16 mouse cellular contexts compared by ENCODE assay signal in the genomic region with DNA sequence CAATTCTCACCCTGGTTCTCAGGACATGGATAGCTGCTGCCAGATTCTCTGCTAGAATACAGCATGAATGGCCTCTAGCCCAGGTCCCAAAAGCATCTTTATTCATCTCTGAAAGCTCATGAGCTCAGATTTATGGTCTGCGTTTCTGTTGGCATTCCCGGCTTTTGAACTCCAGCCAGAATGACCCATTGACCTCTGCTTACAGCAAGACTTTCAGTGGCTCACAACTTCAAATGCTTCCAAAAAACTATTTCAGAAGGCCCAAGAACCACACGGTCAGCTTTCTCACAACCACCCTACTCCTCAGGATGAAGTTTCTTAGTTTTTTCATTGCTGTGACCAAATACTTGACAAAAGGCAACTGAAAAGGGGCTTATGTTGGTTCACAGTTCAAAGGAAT.
DNase-seq lines count a peak whose midpoint lies in the region; ATAC-seq lines count a peak whose summit lies in the region.
"Had no signal": no experiment of that assay in that cellular context is flagged by ENCODE, and none has a peak within 500 bp of the region (broad histone marks: within the 10 kb centered on the region; RNA-seq: fewer than 3 reads in every experiment).

No protein-coding gene starts in this region.

- peak; percentile 13 for DNase-seq in heart, postnatal 4 days
- DNase-seq in ovary, postnatal 36 days (ENCODE audit: low spot score): peak; percentile 33
- DNase-seq in ovary, adult 18-20 months (ENCODE audit: low spot score): no peak
- DNase-seq in embryo, embryonic 11 days: peak; percentile 58
- DNase-seq in left cerebral cortex, adult 18-20 months (ENCODE audit: low spot score in 2 of 2): no peak
- no peak for DNase-seq in spleen, postnatal 14 days (ENCODE audit: low spot score in 2 of 2)
- no peak for DNase-seq in cerebellum, adult 9-10 months
- DNase-seq: gastrocnemius, postnatal 36 days; right cerebral cortex, adult 18-20 months; thymus, adult 2 months had no signal

- no peak overlapping the region for H3K4me3 ChIP-seq in heart, embryonic 12.5 days
- H3K4me3 ChIP-seq: limb, embryonic 12.5 days; lung, embryonic 15.5 days; midbrain, embryonic 12.5 days had no signal

- no peak overlapping the region for H3K27ac ChIP-seq in heart, embryonic 12.5 days (ENCODE audit: poor library complexity, severe bottlenecking)
- H3K27ac ChIP-seq: hindbrain, postnatal 0 days; limb, embryonic 12.5 days; lung, embryonic 15.5 days; midbrain, embryonic 12.5 days had no signal

- H3K27me3 ChIP-seq in heart, embryonic 12.5 days (replicated peaks): no peaks in the 10 kb centered on the region
- H3K27me3 ChIP-seq: limb, embryonic 12.5 days; lung, embryonic 15.5 days; midbrain, embryonic 12.5 days had no signal

- ATAC-seq in heart, embryonic 12.5 days (ENCODE audit: insufficient number of reproducible peaks, low FRiP score): no peak
- ATAC-seq: forebrain, embryonic 16.5 days; hindbrain, postnatal 0 days had no signal

- H3K9me3 ChIP-seq in heart, embryonic 12.5 days (replicated peaks): 0 out of 2 replicates have a peak, but pooled peaks cover 6% of the 10 kb centered on the region
- H3K9me3 ChIP-seq: limb, embryonic 12.5 days; lung, embryonic 15.5 days; midbrain, embryonic 12.5 days had no signal

- WGBS in heart, embryonic 12.5 days: 55% methylated on average over 3 of the region's 3 CpGs

- no peaks in the 10 kb centered on the region for H3K36me3 ChIP-seq in heart, embryonic 12.5 days
- H3K36me3 ChIP-seq: limb, embryonic 12.5 days; lung, embryonic 15.5 days; midbrain, embryonic 12.5 days had no signal

- H3K4me2 ChIP-seq in heart, embryonic 12.5 days: no peak overlapping the region
- H3K4me2 ChIP-seq: limb, embryonic 12.5 days; lung, embryonic 15.5 days; midbrain, embryonic 12.5 days had no signal

- H3K9ac ChIP-seq in heart, embryonic 12.5 days: no peak overlapping the region
- H3K9ac ChIP-seq: limb, embryonic 12.5 days; lung, embryonic 15.5 days; midbrain, embryonic 12.5 days had no signal

- H3K4me1 ChIP-seq in heart, embryonic 12.5 days (replicated peaks): peaks cover 7% of the 10 kb centered on the region
- H3K4me1 ChIP-seq: midbrain, embryonic 12.5 days had no signal

Comparison
In these comparisons a context has a peak if more than half of its experiments do, and no peak if none do; other contexts are left out.
1. DNase-seq: peak in heart, postnatal 4 days (single experiment), ovary, postnatal 36 days (single experiment) and embryo, embryonic 11 days (single experiment); none in ovary, adult 18-20 months (single experiment), left cerebral cortex, adult 18-20 months (0 of 2), spleen, postnatal 14 days (0 of 2) and cerebellum, adult 9-10 months (single experiment).